Mouse (Mus musculus): Measurements from ENCODE around the gene Ms4a15.

- TF ChIP-seq EP300 (IDR thresholded peaks at IDR 0.05; ENCODE audit: low read depth in 1 of 2, low read length in 2 of 2) (no peak), POLR2A (IDR thresholded peaks at IDR 0.05; ENCODE audit: control insufficient read depth in 1 of 2, insufficient read depth in 1 of 2, low read depth in 1 of 2, low read length in 2 of 2, poor library complexity in 1 of 2) (no peak), HCFC1 (IDR thresholded peaks at IDR 0.05; ENCODE audit: low read depth, low read length) (no peak), ZNF384 (IDR thresholded peaks at IDR 0.05; ENCODE audit: low read depth, low read length) (no peak), CTCF (IDR thresholded peaks at IDR 0.05 in 2 of 3, conservative IDR thresholded peaks at IDR 0.05 in 1 of 3; ENCODE audit: control insufficient read depth in 1 of 3, insufficient read depth in 1 of 3, low read depth in 2 of 3, low read length in 3 of 3, poor library complexity in 1 of 3, severe bottlenecking in 1 of 3) (no peak), USF2 (IDR thresholded peaks at IDR 0.05; ENCODE audit: borderline replicate concordance in 1 of 2, insufficient read depth in 1 of 2, low read depth in 1 of 2, low read length in 2 of 2) (no peak), TCF12 (IDR thresholded peaks at IDR 0.05; ENCODE audit: low read depth, low read length) (no peak), GATA1 (IDR thresholded peaks at IDR 0.05; ENCODE audit: low read depth, low read length) (no peak), USF1 (IDR thresholded peaks at IDR 0.05; ENCODE audit: low read depth, low read length) (no peak)
Measured at GRCm38 (mm10) chr19:10980210-10980609, 12.8 kb downstream of the Ms4a15 start.
